Mouse (Mus musculus) liver, embryonic 13.5 days (tissue): ENCODE data around the gene Alpl. TPM values are rescaled to one million over a fixed set of nuclear protein-coding genes. Genes with fewer than 3 reads are reported as not detected.

Source experiments
- ATAC-seq: fragments of 200-750 bp; cut with Nextera tagmentation; 2 replicates; pipeline ENCODE4 v1.8.0; 2017; ENCODE audit warnings: low read depth, mild to moderate bottlenecking, moderate number of reproducible peaks, moderate library complexity
- DNase-seq: peaks from one replicate; pipeline ENCODE4 v3.0.0; 2022
- H3K27ac ChIP-seq: fragments of 300-500 bp; sonication (generic); 2 replicates; pipeline ENCODE4 v1.5.1; 2015; ENCODE audit warnings: moderate library complexity, mild to moderate bottlenecking, inconsistent platforms
- H3K27me3 ChIP-seq: fragments of 300-500 bp; sonication (generic); 2 replicates; pipeline ENCODE4 v1.6.1; 2015; ENCODE audit warnings: mild to moderate bottlenecking, inconsistent platforms
- H3K36me3 ChIP-seq: fragments of 300-500 bp; sonication (generic); 2 replicates; pipeline ENCODE4 v1.6.1; 2015; ENCODE audit warnings: mild to moderate bottlenecking, inconsistent platforms
- H3K4me1 ChIP-seq: fragments of 300-500 bp; sonication (generic); replicated peaks from 2 replicates; pipeline ENCODE4 v1.6.1; 2015; ENCODE audit warnings: inconsistent platforms
- H3K4me2 ChIP-seq: fragments of 300-500 bp; sonication (generic); 2 replicates; pipeline ENCODE4 v1.6.1; 2015; ENCODE audit warnings: inconsistent platforms, mild to moderate bottlenecking, moderate library complexity
- H3K4me3 ChIP-seq: fragments of 300-500 bp; sonication (generic); replicated peaks from 2 replicates; pipeline ENCODE4 v1.5.1; 2015; ENCODE audit warnings: mild to moderate bottlenecking, inconsistent platforms
- H3K9ac ChIP-seq: fragments of 300-500 bp; sonication (generic); 2 replicates; pipeline ENCODE4 v1.6.1; 2015; ENCODE audit warnings: mild to moderate bottlenecking, inconsistent platforms
- H3K9me3 ChIP-seq: fragments of 300-500 bp; sonication (generic); replicated peaks from 2 replicates; pipeline ENCODE4 v1.6.1; 2016; ENCODE audit warnings: inconsistent platforms
- WGBS: fragments of 180-500 bp; shearing (Covaris S2); methylation state at CpG from one replicate; pipeline ENCODE4 v1.1.7; 2015; ENCODE audit not compliant: insufficient replicate concordance; 5-methylcytosine and 5-hydroxymethylcytosine counted together
- polyA plus RNA-seq: library from polyadenylated mRNA; unstranded; fragments of >200 nt; fragmentation: Nextera tagmentation; extraction: Ambion mirVana; gene quantifications from 2 replicates; pipeline ENCODE4 v1.2.1, GENCODE M21; 2015

Gene Alpl
- polyA plus RNA-seq, 1 experiment from 2014 or later: 6.3 TPM

DNA sequence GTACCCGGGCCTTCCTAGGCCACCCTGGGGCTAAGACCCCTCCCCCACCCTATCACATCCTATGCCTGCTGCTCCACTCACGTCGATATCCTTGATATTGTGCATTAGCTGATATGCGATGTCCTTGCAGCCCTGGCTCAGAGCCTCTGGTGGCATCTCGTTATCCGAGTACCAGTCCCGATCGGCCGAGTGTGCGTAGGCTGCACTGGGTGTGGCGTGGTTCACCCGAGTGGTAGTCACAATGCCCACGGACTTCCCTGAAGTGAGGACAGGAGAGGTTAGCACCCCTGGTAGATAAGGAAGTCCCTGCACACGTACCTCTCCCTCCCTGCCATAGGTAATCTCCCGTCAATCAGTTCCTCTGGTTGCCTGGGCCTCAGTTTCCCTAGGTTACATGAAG is 43.7 kb downstream of the Alpl start:
- Histone ChIP-seq H3K4me3 (peak overlapping the region; percentile 51), H3K4me2 (peak overlapping the region; percentile 63), H3K9me3 (no peaks in the 10 kb centered on the region), H3K27ac (peak overlapping the region; percentile 100), H3K27me3 (peaks cover 18% of the 10 kb centered on the region), H3K9ac (peak overlapping the region; percentile 80), H3K36me3 (no peaks in the 10 kb centered on the region), H3K4me1 (peaks cover 69% of the 10 kb centered on the region)
- 47% methylated on average over 15 of the region's 15 CpGs for WGBS
- peak; percentile 44 for ATAC-seq
- DNase-seq: peak; percentile 64

DNA sequence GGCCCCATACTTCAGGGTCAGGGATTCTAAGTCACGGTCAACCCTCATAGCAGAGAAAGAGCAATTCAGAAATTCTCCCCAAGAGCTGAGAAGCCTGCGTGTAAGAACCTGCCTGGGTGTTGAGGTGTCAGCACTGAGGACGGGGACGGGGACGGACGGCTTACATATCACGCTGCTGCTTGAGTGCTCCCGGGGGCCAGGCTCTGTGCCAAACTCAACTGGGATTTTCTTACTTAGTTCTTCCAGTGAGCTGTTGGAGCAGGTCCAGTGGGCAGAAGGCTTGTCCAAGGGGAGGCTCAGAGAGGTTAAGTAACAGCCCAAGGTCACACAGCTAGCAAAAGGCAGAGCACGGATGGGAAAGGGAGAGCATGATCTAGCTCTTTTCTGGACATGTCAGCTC is 44.5 kb downstream of the Alpl start:
- WGBS: 37% methylated on average over 9 of the region's 9 CpGs
- H3K9ac ChIP-seq: peak overlapping the region; percentile 80
- peak; percentile 65 for ATAC-seq
- no peaks in the 10 kb centered on the region for H3K36me3 ChIP-seq
- peaks cover 77% of the 10 kb centered on the region for H3K4me1 ChIP-seq
- peak overlapping the region; percentile 100 for H3K27ac ChIP-seq
- no peak for DNase-seq
- H3K27me3 ChIP-seq: peaks cover 21% of the 10 kb centered on the region
- H3K4me2 ChIP-seq: peak overlapping the region; percentile 63
- no peaks in the 10 kb centered on the region for H3K9me3 ChIP-seq
- H3K4me3 ChIP-seq: peak overlapping the region; percentile 51

DNA sequence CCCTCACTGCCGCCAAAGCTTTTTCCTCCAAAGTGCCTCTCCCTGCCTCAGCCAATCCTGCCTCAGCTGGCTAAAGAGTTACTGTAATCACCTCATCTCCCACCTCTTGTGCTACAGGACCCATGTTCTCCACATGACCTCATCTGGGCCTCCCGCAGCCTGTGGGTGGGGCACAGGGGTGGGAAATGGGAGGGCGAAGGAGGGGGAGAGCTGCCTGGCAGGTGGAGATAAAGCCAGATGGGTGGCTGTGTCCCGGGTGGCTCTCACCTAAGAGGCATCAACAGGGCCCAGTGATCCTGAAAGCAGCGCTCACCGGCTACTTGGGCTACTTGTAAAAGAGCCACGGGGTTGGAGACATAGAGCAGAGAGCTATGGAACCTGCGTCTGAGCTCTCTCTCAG is 44.9 kb downstream of the Alpl start:
- Histone ChIP-seq H3K4me2 (peak overlapping the region; percentile 63), H3K9ac (peak overlapping the region; percentile 80), H3K27ac (peak overlapping the region; percentile 100), H3K36me3 (no peaks in the 10 kb centered on the region), H3K9me3 (no peaks in the 10 kb centered on the region), H3K27me3 (peaks cover 22% of the 10 kb centered on the region), H3K4me3 (peak overlapping the region; percentile 51), H3K4me1 (peaks cover 78% of the 10 kb centered on the region)
- ATAC-seq: peak; percentile 96
- DNase-seq: peak; percentile 94
- 22% methylated on average over 8 of the region's 8 CpGs for WGBS

DNA sequence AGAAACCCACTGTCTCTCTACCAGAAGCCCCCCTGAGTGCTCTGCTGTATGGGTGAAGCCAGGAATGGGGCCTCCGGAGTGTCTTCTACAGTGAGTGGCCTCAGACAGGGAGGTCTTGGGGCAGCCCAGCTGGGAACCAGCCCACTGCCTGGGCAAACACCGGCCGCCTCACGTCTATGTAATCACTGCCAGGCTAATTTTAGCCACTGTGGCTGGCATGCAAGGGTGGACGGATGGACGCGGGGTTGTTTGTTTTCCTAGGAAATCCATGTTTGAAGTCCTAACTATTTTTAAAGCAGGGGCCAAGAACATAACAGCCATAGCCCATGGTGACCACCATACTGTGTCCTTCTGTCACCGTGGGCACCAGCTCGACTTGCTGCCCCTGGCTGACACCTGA is 46.1 kb downstream of the Alpl start:
- peak overlapping the region; percentile 100 for H3K27ac ChIP-seq
- 72% methylated on average over 9 of the region's 9 CpGs for WGBS
- H3K9me3 ChIP-seq: no peaks in the 10 kb centered on the region
- ATAC-seq (no peak), DNase-seq (no peak)
- H3K4me1 ChIP-seq: peaks cover 78% of the 10 kb centered on the region
- peak overlapping the region; percentile 80; the same call in 1 of the 2 replicates for H3K9ac ChIP-seq
- no peak overlapping the region for H3K4me3 ChIP-seq
- H3K4me2 ChIP-seq: no peak overlapping the region
- peaks cover 20% of the 10 kb centered on the region for H3K27me3 ChIP-seq
- H3K36me3 ChIP-seq: no peaks in the 10 kb centered on the region

DNA sequence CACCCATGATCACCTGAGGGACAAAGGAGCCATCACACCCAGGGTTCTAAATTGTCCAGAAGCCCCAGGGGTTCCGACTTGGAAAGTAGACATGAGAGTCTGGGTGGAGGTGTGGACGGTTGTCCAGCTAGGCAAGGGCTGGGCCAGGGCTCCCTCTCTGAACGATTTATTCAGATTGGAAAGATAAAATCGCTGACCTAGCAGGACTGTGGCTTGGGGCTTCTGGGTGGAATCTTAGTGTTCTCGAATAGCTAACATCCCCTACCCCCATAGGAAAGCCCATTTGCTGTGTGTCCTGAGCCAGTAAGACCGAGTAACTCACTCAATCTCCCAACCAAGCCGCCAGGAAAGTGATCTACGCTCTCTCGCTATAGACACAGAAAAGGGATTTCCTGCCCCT is 46.5 kb downstream of the Alpl start:
- H3K4me1 ChIP-seq: peaks cover 78% of the 10 kb centered on the region
- no peaks in the 10 kb centered on the region for H3K36me3 ChIP-seq
- H3K27me3 ChIP-seq: peaks cover 18% of the 10 kb centered on the region; the same call in 1 of the 2 replicates
- 56% methylated on average over 9 of the region's 9 CpGs for WGBS
- ATAC-seq: no peak
- H3K4me2 ChIP-seq: no peak overlapping the region
- peak overlapping the region; percentile 100 for H3K27ac ChIP-seq
- no peak for DNase-seq
- no peaks in the 10 kb centered on the region for H3K9me3 ChIP-seq
- H3K4me3 ChIP-seq: no peak overlapping the region
- H3K9ac ChIP-seq: peak overlapping the region; percentile 80; the same call in 1 of the 2 replicates

DNA sequence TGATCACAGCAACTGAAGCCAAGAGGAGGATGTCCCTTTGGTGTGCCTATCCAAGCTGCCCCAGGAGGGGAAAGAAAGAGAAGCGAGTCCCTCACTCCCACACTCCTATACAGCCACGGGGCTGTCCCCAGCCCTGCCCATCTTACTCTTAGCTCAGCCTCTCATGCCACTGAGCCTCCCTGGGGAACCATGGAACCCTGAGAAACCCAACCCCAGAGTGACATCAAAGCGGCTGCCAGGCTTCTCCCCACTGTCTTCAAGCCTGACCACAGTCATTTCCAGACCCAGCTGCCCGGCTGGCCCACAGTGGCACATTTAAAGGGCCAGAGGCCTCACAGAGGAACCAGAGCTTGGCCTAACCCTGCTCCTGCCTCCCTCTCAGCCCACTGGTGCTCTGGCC is 47.5 kb downstream of the Alpl start:
- WGBS: 46% methylated on average over 4 of the region's 4 CpGs
- no peak for DNase-seq
- peak overlapping the region; percentile 51 for H3K9ac ChIP-seq

DNA sequence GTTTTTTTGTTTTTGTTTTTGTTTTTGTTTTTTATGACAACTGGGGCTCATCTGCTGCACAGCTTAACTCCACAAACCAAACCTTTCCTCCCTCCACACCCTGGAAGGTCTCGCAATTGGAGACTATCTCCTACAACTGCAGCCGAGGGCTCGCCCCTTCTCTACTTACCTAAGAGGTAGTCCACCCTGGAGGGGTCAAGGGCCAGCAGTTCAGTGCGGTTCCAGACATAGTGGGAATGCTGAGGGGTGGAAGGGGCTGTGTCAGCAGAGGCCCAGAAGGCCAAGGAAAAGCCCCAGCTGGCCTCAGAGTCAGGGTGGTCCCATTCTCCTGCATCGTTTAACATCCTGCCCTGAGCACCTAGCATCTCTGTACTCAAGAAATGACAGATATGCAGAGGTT is 48.6 kb downstream of the Alpl start:
- no peak overlapping the region for H3K4me2 ChIP-seq
- H3K9ac ChIP-seq: no peak overlapping the region
- H3K4me3 ChIP-seq: no peak overlapping the region
- DNase-seq: no peak
- H3K27ac ChIP-seq: no peak overlapping the region
- peaks cover 29% of the 10 kb centered on the region; the same call in 1 of the 2 replicates for H3K27me3 ChIP-seq
- no peaks in the 10 kb centered on the region for H3K9me3 ChIP-seq
- 67% methylated on average over 5 of the region's 5 CpGs for WGBS
- H3K4me1 ChIP-seq: peaks cover 58% of the 10 kb centered on the region
- ATAC-seq: no peak
- H3K36me3 ChIP-seq: no peaks in the 10 kb centered on the region

More for the DNA sequence above, 47.5 kb downstream of the Alpl start:
- no peak for ATAC-seq
- Histone ChIP-seq H3K27me3 (peaks cover 20% of the 10 kb centered on the region; the same call in 1 of the 2 replicates), H3K27ac (peak overlapping the region; percentile 62), H3K4me3 (no peak overlapping the region), H3K9me3 (no peaks in the 10 kb centered on the region), H3K4me2 (no peak overlapping the region), H3K4me1 (peaks cover 70% of the 10 kb centered on the region), H3K36me3 (no peaks in the 10 kb centered on the region)

DNA sequence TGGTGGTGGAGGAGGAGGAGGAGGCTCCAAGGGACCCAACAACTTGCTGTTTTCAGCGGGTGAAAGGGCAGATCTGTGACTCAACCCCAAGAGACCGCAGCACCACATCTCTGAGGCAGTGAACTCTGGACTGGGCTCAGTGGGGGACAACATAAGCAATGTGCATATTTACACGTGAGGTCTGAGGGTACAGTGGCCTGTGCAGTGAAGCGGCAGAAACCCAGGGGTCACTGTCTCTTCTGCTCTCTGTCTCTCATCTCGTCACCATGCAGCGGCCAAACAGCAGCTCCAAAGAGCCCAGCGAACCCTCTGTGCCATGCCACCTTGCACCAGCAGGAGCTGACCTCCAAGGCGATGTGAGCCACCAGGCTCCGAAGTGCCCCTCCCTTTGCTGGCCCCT is 49.1 kb downstream of the Alpl start:
- peaks cover 53% of the 10 kb centered on the region for H3K4me1 ChIP-seq
- H3K9me3 ChIP-seq: no peaks in the 10 kb centered on the region
- no peak overlapping the region for H3K4me2 ChIP-seq
- H3K27me3 ChIP-seq: peaks cover 29% of the 10 kb centered on the region; the same call in 1 of the 2 replicates
- no peaks in the 10 kb centered on the region for H3K36me3 ChIP-seq
- DNase-seq: no peak
- H3K9ac ChIP-seq: no peak overlapping the region
- WGBS: 76% methylated on average over 9 of the region's 9 CpGs
- no peak overlapping the region for H3K27ac ChIP-seq
- H3K4me3 ChIP-seq: no peak overlapping the region
- no peak for ATAC-seq

DNA sequence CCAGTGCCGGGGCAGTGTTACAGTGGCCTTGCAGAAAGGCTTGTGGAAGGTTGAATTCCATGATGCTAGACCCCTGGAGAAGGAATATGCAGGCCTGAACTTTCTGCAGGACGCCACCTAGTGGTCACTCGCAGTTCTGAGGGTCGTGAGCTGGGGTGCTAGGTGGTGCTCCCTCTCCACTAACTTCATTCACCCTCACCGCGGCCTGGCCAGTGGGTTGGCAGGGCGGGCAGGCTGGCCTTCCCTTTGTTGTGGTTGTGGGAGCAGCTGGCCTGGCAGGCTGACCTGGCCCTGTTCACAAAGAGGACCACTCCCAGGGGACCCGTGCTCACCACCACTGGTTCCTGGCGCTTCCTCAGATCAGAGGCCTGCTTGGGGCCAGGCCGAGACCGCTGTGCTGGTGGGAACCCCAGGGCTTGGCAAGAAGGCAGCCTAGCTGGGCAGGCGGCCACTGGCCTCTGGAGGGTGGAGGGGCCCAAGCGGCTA is 51.7 kb downstream of the Alpl start:
- Histone ChIP-seq H3K27ac (no peak overlapping the region), H3K9me3 (no peaks in the 10 kb centered on the region), H3K27me3 (peaks cover 36% of the 10 kb centered on the region), H3K4me3 (no peak overlapping the region), H3K4me1 (peaks cover 39% of the 10 kb centered on the region), H3K36me3 (no peaks in the 10 kb centered on the region), H3K4me2 (no peak overlapping the region), H3K9ac (no peak overlapping the region)
- DNase-seq (no peak), ATAC-seq (no peak)
- WGBS: 55% methylated on average over 13 of the region's 13 CpGs

DNA sequence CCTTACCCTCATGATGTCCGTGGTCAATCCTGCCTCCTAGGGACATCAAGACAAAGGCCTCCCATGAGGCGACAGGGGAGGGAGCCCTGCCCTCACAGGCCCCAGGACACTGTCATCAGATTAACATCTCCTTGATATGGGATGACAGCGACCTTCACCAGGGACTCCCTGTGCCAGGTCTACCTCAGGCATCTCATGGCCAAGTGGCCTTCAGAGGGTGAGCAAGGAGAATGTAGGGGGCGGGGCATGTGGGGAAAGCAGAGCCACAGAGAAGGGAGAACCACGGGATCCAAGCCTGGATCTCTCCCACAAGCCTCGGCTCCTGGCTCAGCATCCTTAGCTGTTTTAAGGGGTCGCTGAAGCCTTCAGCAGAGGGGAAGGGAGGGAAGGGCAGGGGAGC is 52.4 kb downstream of the Alpl start:
- Histone ChIP-seq H3K4me3 (no peak overlapping the region), H3K9ac (no peak overlapping the region), H3K27me3 (peaks cover 35% of the 10 kb centered on the region), H3K9me3 (no peaks in the 10 kb centered on the region), H3K27ac (no peak overlapping the region), H3K36me3 (no peaks in the 10 kb centered on the region), H3K4me1 (peaks cover 33% of the 10 kb centered on the region), H3K4me2 (no peak overlapping the region)
- no peak for ATAC-seq
- no peak for DNase-seq
- 50% methylated on average over 7 of the region's 7 CpGs for WGBS

DNA sequence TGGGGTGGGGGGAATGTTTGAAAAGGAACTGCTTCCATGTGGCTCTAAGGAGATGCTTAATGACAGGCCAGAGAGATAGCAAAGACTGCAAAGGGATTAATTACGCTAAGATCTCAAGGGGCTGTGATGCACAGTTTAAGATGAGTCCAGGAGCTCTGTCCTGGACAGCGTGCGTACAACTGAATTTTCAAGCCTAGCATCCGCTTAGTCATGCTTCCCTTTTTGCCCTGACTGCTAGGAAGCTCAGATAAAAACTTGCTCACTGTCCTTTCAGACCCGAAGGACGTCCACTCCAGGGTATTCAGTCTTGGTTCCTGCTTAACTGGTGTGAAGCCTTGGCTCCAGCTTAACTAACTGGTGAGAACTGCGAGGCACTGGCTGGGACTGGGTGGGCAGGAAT is 55.8 kb downstream of the Alpl start:
- no peak overlapping the region for H3K4me3 ChIP-seq
- no peaks in the 10 kb centered on the region for H3K36me3 ChIP-seq
- ATAC-seq (no peak), DNase-seq (no peak)
- no peaks in the 10 kb centered on the region for H3K9me3 ChIP-seq
- H3K27me3 ChIP-seq: peaks cover 35% of the 10 kb centered on the region
- WGBS: 35% methylated on average over 7 of the region's 7 CpGs
- H3K27ac ChIP-seq: no peak overlapping the region
- H3K9ac ChIP-seq: no peak overlapping the region
- no peak overlapping the region for H3K4me2 ChIP-seq
- H3K4me1 ChIP-seq: peaks cover 13% of the 10 kb centered on the region
